Mouse (Mus musculus): ENCODE measurements at regions not wholly inside any gene's neighbourhood (a gene's known extent, or its start where the extent isn't known, plus 50 kb on each side); places are given as distances from the start of the nearest gene placed in this dataset.

DNA sequence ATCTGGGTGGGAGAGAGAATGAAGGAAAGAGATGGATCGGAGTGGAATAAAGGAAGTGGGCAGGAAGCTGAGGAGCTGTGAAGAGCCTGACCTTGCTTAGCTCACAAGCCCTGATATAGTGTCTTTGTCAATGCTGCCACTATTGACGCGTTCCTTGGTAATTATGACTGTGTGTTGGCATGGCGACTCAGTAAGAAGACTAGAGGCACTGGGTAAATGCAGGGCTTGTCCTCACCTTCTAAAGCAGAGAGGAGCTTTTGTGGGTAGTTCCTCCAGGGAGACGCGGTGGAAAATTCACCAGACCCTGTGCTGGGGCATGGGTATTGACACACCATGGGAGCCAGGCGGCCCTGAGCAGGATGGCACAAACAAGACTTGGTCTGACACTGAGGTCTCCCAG lies 52.8 kb upstream of the Polg start:
- no peak for DNase-seq (ENCODE audit: extremely low spot score in 1 of 2, low spot score in 1 of 2)

DNA sequence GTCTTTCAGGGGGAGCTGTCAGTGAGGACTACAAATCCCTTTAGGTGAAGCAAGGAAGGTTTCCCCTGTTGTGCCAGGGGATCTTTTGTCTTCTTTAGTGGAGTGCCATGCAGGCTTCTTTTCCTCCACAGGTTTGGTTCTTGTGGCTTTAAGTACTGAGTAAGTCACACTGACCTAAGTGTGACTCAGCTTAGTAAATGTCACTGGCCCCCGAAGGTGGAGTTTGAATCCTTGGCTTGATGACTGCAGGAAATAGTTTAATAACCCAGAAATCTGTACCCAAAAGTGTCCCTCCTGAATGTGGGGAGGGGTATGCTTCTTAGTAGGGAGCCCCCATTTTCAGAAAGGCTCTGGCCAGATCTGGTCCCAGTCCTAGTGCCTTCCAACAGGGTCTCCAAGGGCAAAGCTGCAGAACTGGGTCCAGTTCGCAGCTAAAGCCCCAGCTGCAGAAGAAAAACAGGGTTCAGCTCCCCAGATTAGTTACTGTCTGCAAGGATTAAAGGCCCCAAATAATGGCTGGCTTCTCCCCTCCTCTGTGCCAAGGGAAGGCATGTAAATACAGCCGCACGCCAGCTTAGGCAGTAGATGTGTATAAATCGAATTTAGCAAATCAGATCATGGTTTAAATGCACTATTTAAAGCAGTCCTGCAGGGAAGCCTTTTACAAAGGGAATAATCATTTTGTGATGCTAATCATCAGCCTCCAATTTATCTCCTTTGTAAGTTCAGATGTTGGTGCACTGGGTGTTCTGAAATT lies 51.6 kb upstream of the Polg start:
- DNase-seq (ENCODE audit: extremely low spot score in 1 of 2, low spot score in 1 of 2): no peak

DNA sequence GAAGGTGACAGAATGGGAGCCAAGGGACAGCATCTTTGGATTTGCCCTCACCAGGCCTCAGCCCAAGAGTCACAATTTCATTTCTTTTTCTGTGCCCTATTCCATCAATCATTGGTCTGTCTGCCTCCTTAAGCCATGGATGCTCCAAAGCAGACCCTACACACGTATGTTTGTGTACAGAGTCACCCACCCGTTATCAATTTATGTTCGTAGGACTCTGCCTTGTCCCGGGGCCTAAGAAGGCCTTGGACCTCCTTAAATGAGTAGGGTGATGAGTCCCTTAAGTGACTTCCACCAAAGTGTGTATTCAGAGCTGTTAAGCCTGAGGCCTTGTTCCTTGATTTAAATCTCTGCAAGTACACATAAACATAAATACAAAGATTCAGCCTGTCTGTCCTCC lies 50.1 kb upstream of the Polg start:
- no peak for DNase-seq (ENCODE audit: extremely low spot score in 1 of 2, low spot score in 1 of 2)
